Mouse (Mus musculus): ENCODE measurements around the gene Kbtbd4.
"Not testable (repeated sequence)": the region's sequence is repeated elsewhere in the genome, so short reads cannot be mapped to it uniquely, and the experiment has no call there.

Gene Kbtbd4

GRCm38 (mm10) chr2:90904076-90904855 is at the start of gene Kbtbd4, which contains the start of gene Ndufs3:
TSS of gene Kbtbd4 (plus strand) at chr2:90904740.
TSS of gene Ndufs3 (minus strand) at chr2:90904827.
- DNase-seq: peak; percentile 91

DNA sequence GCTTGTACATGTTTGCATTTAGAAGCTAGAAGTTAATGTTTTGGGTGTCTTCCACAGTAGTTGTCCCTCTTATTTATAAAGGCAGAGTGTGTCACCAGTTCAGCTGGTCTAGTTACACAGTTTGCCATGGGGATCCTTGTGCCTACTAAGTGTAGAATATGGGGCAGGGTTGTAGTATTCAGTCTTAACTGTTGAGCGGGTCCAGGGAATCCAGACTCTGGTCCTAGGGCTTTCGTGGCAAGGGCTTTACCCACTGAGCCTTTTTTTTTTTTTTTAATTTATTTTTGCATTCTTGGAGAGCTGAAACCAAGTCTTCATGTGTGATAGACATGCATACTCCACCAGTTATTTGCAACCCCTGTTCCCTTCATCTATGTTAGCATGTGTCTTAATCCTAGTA is 43.1 kb upstream of the Kbtbd4 start:
- no peak for DNase-seq

GRCm38 (mm10) chr2:90864184-90864583 is 40.4 kb upstream of the Kbtbd4 start:
- no peak for DNase-seq

DNA sequence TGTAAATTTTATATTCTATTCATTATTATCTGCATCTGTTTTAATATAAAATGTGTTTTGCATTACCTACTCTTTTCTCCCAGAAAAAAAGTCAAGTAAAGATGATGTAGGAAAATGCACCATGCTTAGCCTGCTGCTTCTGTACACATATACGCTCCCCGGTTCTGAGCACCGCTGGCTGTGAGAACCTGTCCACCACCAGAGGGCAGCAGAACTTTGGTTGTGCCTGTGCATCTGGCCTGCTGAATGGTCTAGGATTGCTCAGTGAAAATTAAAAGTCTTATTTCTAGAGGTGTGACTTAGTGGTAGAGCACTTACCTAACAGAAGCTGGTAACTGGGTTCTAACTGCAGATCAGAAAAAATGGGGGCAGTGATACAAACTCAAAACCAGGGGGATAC is 38.0 kb upstream of the Kbtbd4 start:
- DNase-seq: peak; percentile 88

DNA sequence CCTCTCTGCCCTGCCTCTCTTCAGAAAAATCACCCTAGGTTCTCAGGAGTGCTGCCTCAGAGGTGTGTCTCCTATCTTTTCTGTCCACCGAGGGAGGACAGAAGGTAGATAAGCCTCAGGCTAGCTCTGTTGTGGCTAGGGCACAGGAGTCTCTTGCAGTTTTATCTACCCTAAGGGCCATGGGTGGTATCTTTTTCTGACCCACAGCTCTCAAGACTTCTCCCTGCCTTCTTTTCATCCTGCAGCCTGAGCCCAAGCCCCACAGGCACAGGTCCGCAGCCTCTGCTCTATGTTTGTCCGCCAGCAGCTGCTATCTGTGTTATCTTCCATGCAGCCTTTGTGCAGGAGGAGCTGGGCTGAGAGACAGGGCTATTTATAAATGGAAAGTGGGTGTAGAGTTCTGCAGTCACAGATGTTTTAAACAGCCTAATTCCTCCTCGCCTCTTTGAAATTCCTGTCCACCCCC is 34.4 kb upstream of the Kbtbd4 start:
- no peak for DNase-seq

GRCm38 (mm10) chr2:90871180-90871961 is 33.2 kb upstream of the Kbtbd4 start:
- no peak for DNase-seq

DNA sequence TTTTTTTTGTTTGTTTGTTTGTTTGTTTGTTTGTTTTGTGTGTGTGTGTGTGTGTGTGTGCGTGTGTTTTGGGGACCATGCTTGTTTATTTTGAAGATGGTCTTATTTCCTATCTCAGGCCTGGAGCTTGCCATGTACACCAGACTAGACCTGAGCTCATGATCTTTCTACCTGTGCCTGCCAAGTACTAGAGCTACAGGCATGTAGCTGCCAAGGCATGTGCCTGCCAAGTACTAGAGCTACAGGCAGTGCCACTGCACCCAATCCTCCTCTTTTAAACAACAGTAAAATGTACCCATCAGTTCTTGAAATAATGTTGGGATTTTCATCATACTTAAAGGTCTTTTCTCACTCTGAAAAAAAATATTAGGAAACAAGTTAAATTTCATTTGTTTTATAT is 30.5 kb upstream of the Kbtbd4 start:
- no peak for DNase-seq

DNA sequence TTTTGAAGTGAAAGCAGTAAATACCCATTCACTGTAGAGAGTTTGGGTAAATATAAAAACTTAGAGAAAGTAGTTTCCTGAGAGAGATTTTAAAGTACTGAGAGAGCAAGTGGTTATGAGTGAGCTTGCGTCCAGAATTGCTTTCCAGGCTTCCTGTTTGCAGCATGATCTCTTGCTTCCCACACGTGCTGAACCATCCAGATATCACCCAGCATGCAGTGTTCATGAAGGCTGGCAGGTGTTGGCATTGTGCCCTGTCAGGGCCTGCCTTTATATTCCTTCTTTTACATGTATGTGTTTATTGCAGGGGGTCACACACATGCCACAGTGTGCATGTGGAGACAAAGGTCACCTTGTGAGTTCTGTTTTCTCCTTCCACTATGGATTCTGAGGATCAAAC is 29.3 kb upstream of the Kbtbd4 start:
- no peak for DNase-seq

- DNase-seq: no peak
These were observed 26.8 kb upstream of the Kbtbd4 start for GRCm38 (mm10) chr2:90877584-90878259.

- DNase-seq: no peak
These were observed 25.1 kb upstream of the Kbtbd4 start for GRCm38 (mm10) chr2:90879419-90879818.

GRCm38 (mm10) chr2:90880144-90880785 is 24.3 kb upstream of the Kbtbd4 start:
- no peak for DNase-seq

GRCm38 (mm10) chr2:90881824-90882223 is 22.7 kb upstream of the Kbtbd4 start:
- DNase-seq: no peak

DNA sequence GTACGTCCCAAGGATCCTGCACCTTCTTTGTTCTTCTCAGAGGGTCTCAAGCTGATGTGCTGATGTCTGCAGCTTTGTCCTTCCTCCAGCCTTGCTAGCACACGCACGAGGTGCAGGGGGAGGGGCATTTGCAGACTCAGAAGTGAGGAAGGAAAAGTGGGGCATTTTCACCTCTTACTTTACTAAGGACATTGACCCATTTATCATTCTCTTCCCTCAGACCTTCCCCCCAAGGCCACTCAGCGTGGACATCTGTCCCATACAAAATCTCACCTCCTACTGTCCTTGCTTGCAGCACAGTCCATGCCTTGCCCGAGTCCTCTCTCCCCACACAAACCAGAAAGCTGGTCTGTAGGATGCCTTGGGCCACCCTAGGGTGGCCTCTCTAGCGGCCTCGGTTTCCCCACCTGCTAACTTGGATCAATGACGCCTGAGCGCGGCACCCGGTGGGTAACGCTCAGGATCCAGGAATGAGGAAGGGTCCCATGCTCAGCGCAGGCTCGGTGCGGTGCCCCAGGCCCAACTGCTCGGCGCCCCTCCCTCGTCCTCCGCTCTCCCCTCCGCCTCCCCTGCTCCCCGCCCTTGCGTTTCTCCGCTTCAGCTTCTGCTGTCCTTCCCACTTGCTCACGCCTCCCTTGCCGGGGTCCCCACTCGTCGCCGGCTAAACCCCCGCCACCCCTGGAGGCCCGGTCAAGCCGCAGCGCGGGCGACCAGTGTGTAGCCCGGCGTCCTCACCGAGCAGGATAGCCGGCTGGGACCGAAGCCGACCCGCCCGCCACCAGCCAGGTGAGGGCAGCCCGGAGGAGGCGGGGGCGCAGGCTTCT is 19.1 kb upstream of the Kbtbd4 start, which contains the start of gene C1qtnf4:
TSS of gene C1qtnf4 (plus strand) at position 643 of the 824 bp plus-strand sequence.
- peak; percentile 29 for DNase-seq

DNA sequence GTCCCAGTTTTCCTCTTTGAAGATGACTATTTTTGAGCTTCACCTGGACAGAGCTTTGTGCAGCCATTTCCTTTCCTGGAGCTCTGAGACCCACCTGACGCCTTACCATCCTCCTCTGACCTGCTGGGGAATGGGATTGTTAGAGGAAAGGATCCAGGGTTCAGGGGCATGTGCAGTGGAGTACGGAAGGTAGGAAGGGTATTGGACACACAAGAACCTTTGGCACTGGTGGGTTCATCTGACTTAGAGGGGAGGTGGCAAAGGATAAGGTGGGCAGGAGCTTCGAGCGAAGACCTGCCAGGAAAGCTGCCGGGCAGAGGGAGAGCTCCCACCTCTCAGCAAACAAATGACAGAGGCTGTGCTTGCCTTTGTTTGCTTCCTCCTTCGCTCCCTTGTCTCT is 18.1 kb upstream of the Kbtbd4 start:
- no peak for DNase-seq

DNA sequence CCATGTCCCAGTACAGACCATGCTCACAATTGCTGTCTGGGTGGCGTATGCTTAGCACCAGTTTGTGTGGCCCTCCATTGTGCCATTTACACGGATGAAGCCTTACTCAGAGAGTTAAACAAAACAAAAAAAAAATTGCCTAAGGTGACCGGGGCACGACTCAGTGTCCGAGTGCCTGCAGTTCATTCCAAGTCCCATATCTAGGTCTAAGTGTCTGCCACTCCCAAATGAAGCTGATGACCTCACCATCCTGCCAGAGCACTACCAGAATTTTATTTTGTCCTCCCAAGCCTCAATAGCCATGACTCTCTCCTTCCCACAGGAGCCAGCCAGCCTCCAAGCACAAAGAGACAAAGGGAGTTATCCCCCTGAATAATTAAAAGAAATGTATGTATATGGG is 16.9 kb upstream of the Kbtbd4 start:
- no peak for DNase-seq

DNA sequence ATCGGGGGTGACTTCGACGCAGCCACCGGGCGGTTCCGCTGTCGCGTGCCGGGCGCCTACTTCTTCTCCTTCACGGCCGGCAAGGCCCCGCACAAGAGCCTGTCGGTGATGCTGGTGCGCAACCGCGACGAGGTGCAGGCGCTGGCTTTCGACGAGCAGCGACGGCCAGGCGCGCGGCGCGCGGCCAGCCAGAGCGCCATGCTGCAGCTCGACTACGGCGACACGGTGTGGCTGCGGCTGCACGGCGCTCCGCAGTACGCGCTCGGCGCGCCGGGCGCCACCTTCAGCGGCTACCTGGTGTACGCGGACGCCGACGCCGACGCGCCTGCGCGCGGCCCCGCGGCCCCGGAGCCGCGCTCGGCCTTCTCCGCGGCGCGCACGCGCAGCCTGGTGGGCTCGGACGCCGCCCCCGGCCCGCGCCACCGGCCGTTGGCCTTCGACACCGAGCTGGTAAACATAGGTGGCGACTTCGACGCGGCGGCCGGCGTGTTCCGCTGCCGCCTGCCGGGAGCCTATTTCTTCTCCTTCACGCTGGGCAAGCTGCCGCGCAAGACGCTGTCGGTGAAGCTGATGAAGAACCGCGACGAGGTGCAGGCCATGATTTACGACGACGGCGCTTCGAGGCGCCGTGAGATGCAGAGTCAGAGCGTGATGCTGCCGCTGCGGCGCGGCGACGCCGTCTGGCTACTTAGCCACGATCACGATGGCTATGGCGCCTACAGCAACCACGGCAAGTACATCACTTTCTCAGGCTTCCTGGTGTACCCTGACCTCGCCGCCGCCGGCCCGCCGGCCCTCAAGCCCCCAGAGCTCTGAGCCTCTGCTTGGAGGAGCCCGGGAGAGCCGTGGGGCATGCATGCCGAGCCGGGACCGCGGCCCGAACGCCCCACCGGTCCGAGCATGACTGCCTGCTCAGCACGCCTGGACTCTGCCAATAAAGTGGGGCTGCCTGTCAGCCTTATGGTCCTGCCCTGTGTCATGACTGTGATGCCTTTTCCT is 14.7 kb upstream of the Kbtbd4 start:
- DNase-seq: peak; percentile 74

DNA sequence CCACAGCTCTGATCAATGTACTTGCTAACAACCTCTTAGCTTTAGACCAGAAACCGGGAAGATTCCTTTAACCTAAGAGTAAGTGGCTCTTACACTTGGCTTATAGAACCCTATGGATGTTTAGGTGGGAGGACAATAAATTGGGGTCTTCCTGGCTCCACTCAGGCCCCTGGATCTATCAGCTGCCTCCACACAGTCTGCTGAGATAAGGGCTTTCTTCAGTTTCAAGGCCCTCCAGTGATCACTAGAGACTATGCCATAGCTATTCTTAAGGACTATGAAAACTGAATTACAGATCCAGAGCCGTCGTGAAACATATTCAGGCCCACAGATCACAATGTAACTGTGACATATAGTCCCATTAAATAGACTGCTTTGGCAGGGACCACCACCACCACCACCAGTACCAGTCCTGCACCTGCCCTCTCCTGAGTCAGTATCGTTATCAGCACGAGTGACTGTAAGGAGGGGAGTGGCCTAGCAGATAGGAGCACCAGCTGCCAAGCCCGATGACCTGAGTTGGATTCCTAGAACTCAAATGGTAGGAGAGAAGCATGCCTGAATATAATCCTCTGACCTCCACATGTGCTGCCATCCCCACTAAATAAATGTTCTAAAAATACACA is 10.8 kb upstream of the Kbtbd4 start:
- no peak for DNase-seq

DNA sequence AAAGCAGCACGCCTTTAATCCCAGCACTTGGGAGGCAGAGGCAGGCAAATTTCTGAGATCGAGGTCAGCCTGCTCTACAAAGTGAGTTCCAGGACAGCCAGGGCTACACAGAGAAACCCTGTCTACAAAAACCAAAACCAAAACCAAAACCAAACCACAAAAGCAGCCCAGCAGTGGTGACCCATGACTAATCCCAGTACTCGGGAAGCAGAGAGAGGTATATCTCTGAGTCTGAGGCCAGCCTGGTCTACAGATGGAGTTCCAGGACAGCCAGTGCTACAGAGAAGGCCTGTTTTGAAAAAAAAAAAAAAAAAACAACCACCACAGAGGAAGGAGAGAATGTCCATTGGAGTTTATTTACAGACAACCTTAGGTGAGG is 10.3 kb upstream of the Kbtbd4 start:
- DNase-seq: not testable (repeated sequence)

DNA sequence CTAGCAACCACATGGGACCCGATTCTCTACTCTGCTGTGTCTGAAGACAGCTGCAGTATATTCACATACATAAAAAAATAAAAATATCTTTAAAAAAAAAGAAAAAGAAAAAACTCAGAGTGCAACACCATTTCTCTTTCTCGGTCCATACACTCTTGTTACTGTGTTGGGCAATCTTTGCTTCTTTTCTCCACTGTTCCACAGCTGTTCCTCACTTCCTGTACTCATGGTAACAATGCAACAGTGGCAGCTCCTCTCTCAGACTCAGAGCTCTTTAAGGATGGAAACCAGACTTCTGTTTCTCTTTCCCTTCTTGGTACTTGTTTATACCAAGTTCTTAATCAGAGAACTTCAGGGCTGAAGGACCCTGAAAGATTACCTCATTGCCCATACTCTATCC is 1.1 kb upstream of the Kbtbd4 start:
- DNase-seq: no peak

DNA sequence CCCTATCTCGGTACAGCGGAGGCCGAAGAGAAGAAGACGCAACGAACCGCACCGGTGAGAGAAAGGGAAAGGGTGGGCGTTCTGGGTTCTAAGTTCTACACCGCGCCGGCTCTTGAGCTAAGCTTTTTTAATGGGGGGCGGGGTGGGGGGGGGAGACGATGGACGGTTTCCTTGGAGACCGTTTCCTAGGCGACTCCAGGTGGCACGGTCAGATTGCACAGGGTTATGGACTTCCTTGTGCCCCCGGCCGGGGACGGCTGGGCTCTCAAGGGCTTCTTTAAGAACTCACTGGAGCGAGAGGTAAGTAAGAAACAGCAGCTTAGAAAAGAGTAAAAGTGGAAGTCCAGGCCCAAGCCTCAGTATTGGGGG is 300 bp downstream of the Kbtbd4 start:
- no peak for DNase-seq
